Mouse (Mus musculus) small intestine, adult 2 months (tissue): ENCODE results near the gene Chmp2a. TPM values are rescaled to one million over a fixed set of nuclear protein-coding genes. Genes with fewer than 3 reads are reported as not detected.
A peak's percentile ranks its signal among the peaks of the same experiment; 100 is the strongest.

Source experiments
- H3K27ac ChIP-seq: fragments of 200-500 bp; 2 replicates; pipeline ENCODE4 v1.5.1; 2012; ENCODE audit warnings: low read depth, low read length, control low read depth, inconsistent platforms; ENCODE audit not compliant: insufficient read depth
- H3K27me3 ChIP-seq: fragments of 200-500 bp; 2 replicates; pipeline ENCODE4 v1.6.1; 2012; ENCODE audit warnings: mild to moderate bottlenecking, moderate library complexity, low read length, inconsistent platforms; ENCODE audit not compliant: control insufficient read depth, insufficient read depth
- H3K36me3 ChIP-seq: fragments of 200-500 bp; 2 replicates; pipeline ENCODE4 v1.6.1; 2012; ENCODE audit warnings: mild to moderate bottlenecking, low read length, control low read depth, inconsistent platforms; ENCODE audit not compliant: control insufficient read depth, insufficient read depth
- H3K4me1 ChIP-seq: fragments of 200-500 bp; 2 replicates; pipeline ENCODE4 v1.6.1; 2012; ENCODE audit warnings: low read length, inconsistent platforms, mixed read lengths; ENCODE audit not compliant: control insufficient read depth, insufficient read depth, insufficient read length
- H3K4me3 ChIP-seq: fragments of 200-500 bp; 2 replicates; pipeline ENCODE4 v1.5.1; 2012; ENCODE audit warnings: low read depth, mild to moderate bottlenecking, control low read depth, inconsistent platforms, low read length, moderate library complexity
- CTCF ChIP-seq: fragments of 200-500 bp; IDR thresholded peaks from 2 replicates; pipeline ENCODE4 v1.5.1; 2012; ENCODE audit warnings: low read depth, mild to moderate bottlenecking, control low read depth, inconsistent platforms, low read length, moderate library complexity, mixed read lengths; ENCODE audit not compliant: insufficient replicate concordance, insufficient read length; ENCODE audit errors: extremely low read depth
- POLR2A ChIP-seq: fragments of 200-500 bp; IDR thresholded peaks from 2 replicates; pipeline ENCODE4 v1.6.1; 2012; ENCODE audit warnings: low read depth, mild to moderate bottlenecking, control low read depth, inconsistent platforms, low read length, moderate library complexity
- WGBS: fragments of 180-500 bp; shearing (Covaris S2); methylation state at CpG from one replicate; pipeline ENCODE4 v1.1.7; 2018; 5-methylcytosine and 5-hydroxymethylcytosine counted together
- polyA plus RNA-seq: library from polyadenylated mRNA; depleted of rRNA; stranded (reverse); fragments of >200 nt; gene quantifications from 2 replicates; pipeline ENCODE4 v1.2.3, GENCODE M21; 2012

The Chmp2a gene
- polyA plus RNA-seq, 1 experiment = 102 TPM

- Histone ChIP-seq H3K27me3 (peaks cover 20% of the 10 kb centered on the region), H3K4me1 (peaks cover 17% of the 10 kb centered on the region), H3K4me3 (no peak overlapping the region), H3K36me3 (no peaks in the 10 kb centered on the region), H3K27ac (no peak overlapping the region)
- TF ChIP-seq POLR2A (no peak), CTCF (no peak)
- WGBS = 89% methylated on average over 1 of the region's 1 CpGs
Measured at GRCm38 (mm10) chr7:13041256-13041655, 6.6 kb upstream of the Chmp2a start.

GRCm38 (mm10) chr7:13039181-13039580 is 4.6 kb upstream of the Chmp2a start:
- H3K27ac ChIP-seq = no peak overlapping the region

GRCm38 (mm10) chr7:13038621-13039169 is 4.1 kb upstream of the Chmp2a start:
- H3K4me3 ChIP-seq = peak overlapping the region; percentile 86
- 3% methylated on average over 15 of the region's 15 CpGs for WGBS
- peaks cover 7% of the 10 kb centered on the region for H3K27me3 ChIP-seq
- peaks cover 21% of the 10 kb centered on the region for H3K4me1 ChIP-seq
- peaks cover 10% of the 10 kb centered on the region; the same call in 1 of the 2 replicates for H3K36me3 ChIP-seq
- H3K27ac ChIP-seq = peak overlapping the region; percentile 99
- no peak for TF ChIP-seq CTCF
- TF ChIP-seq POLR2A = no peak

More at GRCm38 (mm10) chr7:13039181-13039580, 4.6 kb upstream of the Chmp2a start:
- Histone ChIP-seq H3K27me3 (peaks cover 12% of the 10 kb centered on the region), H3K4me3 (peak overlapping the region; percentile 86; the same call in 1 of the 2 replicates), H3K36me3 (peaks cover 10% of the 10 kb centered on the region; the same call in 1 of the 2 replicates), H3K4me1 (peaks cover 23% of the 10 kb centered on the region)
- WGBS = 76% methylated on average over 1 of the region's 1 CpGs
- no peak for TF ChIP-seq POLR2A
- no peak for TF ChIP-seq CTCF

- 0 out of 2 replicates have a peak, but pooled peaks cover under 1% of the 10 kb centered on the region for H3K27me3 ChIP-seq
- peak within 1 kb of the TSS; percentile 86 for H3K4me3 ChIP-seq
- H3K27ac ChIP-seq = peak within 1 kb of the TSS; percentile 99
- WGBS = under 1% methylated on average over 63 of the region's 65 CpGs
- H3K36me3 ChIP-seq = peaks cover 10% of the 10 kb centered on the region; the same call in 1 of the 2 replicates
- TF ChIP-seq POLR2A (peak; percentile 91), CTCF (no peak)
- peaks cover 17% of the 10 kb centered on the region for H3K4me1 ChIP-seq
Measured at GRCm38 (mm10) chr7:13037901-13038555, 3.4 kb upstream of the Chmp2a start, which contains the start of gene Ube2m. TSS of gene Ube2m (minus strand) at chr7:13038275.

GRCm38 (mm10) chr7:13037366-13037765 is 2.8 kb upstream of the Chmp2a start:
- Histone ChIP-seq H3K27ac (peak overlapping the region; percentile 60), H3K36me3 (peaks cover 14% of the 10 kb centered on the region), H3K27me3 (no peaks in the 10 kb centered on the region), H3K4me3 (peak overlapping the region; percentile 86), H3K4me1 (peaks cover 17% of the 10 kb centered on the region)
- under 1% methylated on average over 33 of the region's 33 CpGs for WGBS
- TF ChIP-seq CTCF (no peak), POLR2A (no peak)

GRCm38 (mm10) chr7:13036806-13037205 is 2.2 kb upstream of the Chmp2a start:
- no peaks in the 10 kb centered on the region for H3K27me3 ChIP-seq
- peak overlapping the region; percentile 60 for H3K27ac ChIP-seq
- WGBS = 20% methylated on average over 4 of the region's 4 CpGs
- peak overlapping the region; percentile 86 for H3K4me3 ChIP-seq
- TF ChIP-seq POLR2A (no peak), CTCF (no peak)
- H3K36me3 ChIP-seq = peaks cover 20% of the 10 kb centered on the region
- peaks cover 17% of the 10 kb centered on the region for H3K4me1 ChIP-seq

- 80% methylated on average over 17 of the region's 17 CpGs for WGBS
- Histone ChIP-seq H3K4me3 (no peak overlapping the region), H3K27me3 (no peaks in the 10 kb centered on the region), H3K36me3 (peaks cover 30% of the 10 kb centered on the region), H3K4me1 (peaks cover 17% of the 10 kb centered on the region), H3K27ac (no peak overlapping the region)
- no peak for TF ChIP-seq POLR2A
- no peak for TF ChIP-seq CTCF
Measured at GRCm38 (mm10) chr7:13035211-13035855, 726 bp upstream of the Chmp2a start.
